Mouse (Mus musculus): ENCODE measurements around the gene Arid3a. TPM values are rescaled to one million over a fixed set of nuclear protein-coding genes. Genes with fewer than 3 reads are reported as not detected.

Gene Arid3a
- polyA plus RNA-seq, 1 experiment from 2014 or later = 11.1 TPM

- peaks cover 92% of the 10 kb centered on the region for H3K27me3 ChIP-seq (ENCODE audit: insufficient read depth, poor library complexity, severe bottlenecking)
- WGBS = 29% methylated on average over 6 of the region's 6 CpGs
- H3K9me3 ChIP-seq = no peaks in the 10 kb centered on the region
- H3K36me3 ChIP-seq = peaks cover 82% of the 10 kb centered on the region
- peaks cover 99% of the 10 kb centered on the region for H3K4me1 ChIP-seq (replicated peaks)
- H3K4me3 ChIP-seq = peak overlapping the region; percentile 29; the same call in 1 of the 2 replicates
- peak overlapping the region; percentile 81 for H3K27ac ChIP-seq
- no peak for DNase-seq (ENCODE audit: low spot score)
Observed at GRCm38 (mm10) chr10:79933861-79934260, 7.0 kb downstream of the Arid3a start.

DNA sequence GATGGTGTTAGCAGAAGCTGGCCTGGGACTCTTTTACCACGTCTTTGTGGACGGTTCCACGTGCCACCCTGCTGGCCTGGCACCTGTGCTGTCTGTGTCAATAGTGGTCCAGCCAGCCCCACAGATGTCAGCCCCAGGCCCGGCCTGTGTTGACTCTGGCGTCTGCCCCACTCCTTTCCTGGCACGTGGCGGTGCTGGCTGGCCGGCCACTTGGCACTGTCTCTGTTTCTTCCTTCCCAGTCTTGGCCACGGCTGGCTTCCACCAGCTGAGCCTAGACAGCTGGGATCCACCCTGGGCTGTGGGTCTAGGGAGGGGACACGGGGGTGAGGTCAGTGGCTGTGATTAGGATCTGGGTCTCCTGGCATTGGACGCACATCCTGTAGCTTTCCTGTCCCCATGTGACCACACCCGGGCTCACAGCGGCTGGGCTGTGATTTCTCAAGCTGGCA is 7.5 kb downstream of the Arid3a start:
- no peaks in the 10 kb centered on the region for H3K9me3 ChIP-seq
- H3K4me1 ChIP-seq (replicated peaks) = peaks cover 99% of the 10 kb centered on the region
- DNase-seq (ENCODE audit: low spot score) = no peak
- H3K27me3 ChIP-seq (ENCODE audit: insufficient read depth, poor library complexity, severe bottlenecking) = peaks cover 96% of the 10 kb centered on the region
- H3K27ac ChIP-seq = peak overlapping the region; percentile 81
- H3K36me3 ChIP-seq = peaks cover 86% of the 10 kb centered on the region
- peak overlapping the region; percentile 29; the same call in 1 of the 2 replicates for H3K4me3 ChIP-seq
- 71% methylated on average over 13 of the region's 13 CpGs for WGBS

DNA sequence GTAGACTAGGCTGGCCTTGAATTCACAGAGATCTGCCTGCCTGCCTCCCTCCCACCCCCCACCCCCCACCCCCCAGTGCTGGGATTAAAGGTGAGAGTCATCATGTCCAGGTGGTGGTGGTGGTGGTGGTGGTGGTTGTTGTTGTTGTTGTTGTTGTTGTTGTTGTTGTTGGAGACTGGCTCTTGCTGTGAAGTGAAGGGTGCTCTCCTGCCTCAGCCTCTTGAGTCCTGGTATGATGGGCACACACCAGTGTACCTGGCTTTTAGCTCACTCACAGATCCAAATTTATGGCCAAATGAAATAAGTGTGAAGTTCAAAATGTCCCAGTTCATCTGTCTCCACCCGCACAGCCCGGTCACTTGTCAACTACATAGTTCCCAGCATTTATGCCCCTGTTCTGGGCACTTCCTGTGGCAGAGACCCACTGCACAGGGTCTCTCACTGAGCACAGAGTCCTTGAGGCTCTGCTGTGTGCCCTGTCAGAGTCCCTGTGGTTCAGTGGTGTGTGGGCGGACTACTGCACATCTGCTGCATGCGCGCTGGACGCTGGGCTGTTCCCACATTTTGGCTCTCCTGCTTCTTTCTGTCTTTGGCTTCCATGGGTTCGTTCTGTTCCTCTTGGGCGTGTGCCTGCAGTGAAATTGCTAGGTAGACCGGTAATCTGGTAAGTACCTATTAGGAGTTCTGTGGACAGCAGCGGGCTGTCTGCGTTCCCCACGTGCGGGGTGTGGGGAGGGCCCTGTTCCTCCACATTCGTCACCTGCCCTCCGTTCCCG is 8.1 kb downstream of the Arid3a start:
- H3K27me3 ChIP-seq (ENCODE audit: insufficient read depth, poor library complexity, severe bottlenecking) = peaks cover 98% of the 10 kb centered on the region
- H3K4me1 ChIP-seq (replicated peaks) = peaks cover 98% of the 10 kb centered on the region
- peak overlapping the region; percentile 81 for H3K27ac ChIP-seq
- H3K4me3 ChIP-seq = no peak overlapping the region; the same call in 1 of the 2 replicates
- no peaks in the 10 kb centered on the region for H3K9me3 ChIP-seq
- no peak for DNase-seq (ENCODE audit: low spot score)
- WGBS = 91% methylated on average over 16 of the region's 16 CpGs
- peaks cover 90% of the 10 kb centered on the region for H3K36me3 ChIP-seq

DNA sequence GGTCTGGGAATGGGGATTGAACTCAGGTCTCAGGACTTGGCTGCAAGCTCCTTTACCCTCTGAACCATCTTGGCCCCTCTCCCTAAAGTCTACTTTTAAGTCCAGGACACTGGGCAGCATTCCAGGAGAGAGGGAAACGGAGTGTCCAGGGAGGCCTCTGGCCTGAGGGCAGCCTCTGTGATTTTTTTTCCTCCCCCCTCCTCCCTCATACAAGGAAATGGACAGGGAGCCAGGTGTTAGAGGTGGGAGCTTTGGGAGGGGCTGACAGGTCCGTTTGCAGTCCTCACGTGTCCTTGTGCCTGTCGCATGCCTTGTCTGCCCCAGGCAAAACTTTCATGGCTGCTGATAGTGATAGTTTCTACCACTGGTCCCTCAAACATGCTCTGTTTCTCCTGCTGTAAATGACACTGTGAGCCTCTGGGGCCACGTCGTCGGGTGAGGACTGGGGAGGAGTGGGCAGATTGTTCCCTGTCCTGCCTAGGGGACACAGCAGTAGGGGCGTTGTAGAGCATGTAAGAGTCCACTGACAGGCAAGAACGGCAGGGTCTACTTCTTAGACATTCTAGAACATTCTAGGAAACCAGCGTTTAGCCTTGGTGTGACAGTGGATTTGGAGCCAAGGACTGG is 9.6 kb downstream of the Arid3a start:
- no peak overlapping the region for H3K4me3 ChIP-seq
- no peak overlapping the region; the same call in 1 of the 2 replicates for H3K27ac ChIP-seq
- H3K27me3 ChIP-seq (ENCODE audit: insufficient read depth, poor library complexity, severe bottlenecking) = peaks cover 98% of the 10 kb centered on the region
- peaks cover 95% of the 10 kb centered on the region for H3K4me1 ChIP-seq (replicated peaks)
- H3K9me3 ChIP-seq = no peaks in the 10 kb centered on the region
- no peak for DNase-seq (ENCODE audit: low spot score)
- peaks cover 86% of the 10 kb centered on the region for H3K36me3 ChIP-seq
- WGBS = 78% methylated on average over 10 of the region's 10 CpGs

DNA sequence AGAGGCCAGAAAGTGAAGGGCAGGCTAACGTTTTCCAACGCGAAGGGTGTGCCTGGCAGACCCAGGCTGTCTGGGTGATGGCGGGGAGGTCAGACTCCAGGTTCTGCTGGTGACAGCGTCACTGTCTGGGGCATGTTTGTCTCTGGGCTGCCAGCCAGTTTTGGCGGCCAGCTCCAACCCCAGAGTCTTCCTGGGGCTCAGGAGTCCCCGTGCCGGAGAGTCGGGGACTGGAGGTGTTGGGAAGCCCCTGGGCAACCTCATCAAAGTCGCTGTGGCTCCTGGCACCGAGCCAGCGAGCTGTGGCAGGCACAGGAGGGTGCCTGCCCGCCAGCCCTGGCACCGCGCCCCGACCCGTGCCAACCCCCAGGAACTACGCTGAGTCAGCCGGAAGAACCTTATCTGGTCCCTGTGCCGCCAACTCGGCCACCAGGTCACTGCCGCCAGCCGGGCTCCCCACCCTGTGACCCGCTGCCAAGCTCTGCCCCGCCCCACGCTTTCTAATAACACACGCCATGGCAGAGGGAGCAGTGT is 10.1 kb downstream of the Arid3a start:
- Histone ChIP-seq H3K4me1 (replicated peaks) (peaks cover 89% of the 10 kb centered on the region), H3K4me3 (peak overlapping the region; percentile 6; the same call in 1 of the 2 replicates), H3K36me3 (peaks cover 86% of the 10 kb centered on the region), H3K9me3 (no peaks in the 10 kb centered on the region), H3K27me3 (ENCODE audit: insufficient read depth, poor library complexity, severe bottlenecking) (peaks cover 96% of the 10 kb centered on the region), H3K27ac (no peak overlapping the region; the same call in 1 of the 2 replicates)
- 86% methylated on average over 27 of the region's 27 CpGs for WGBS
- no peak for DNase-seq (ENCODE audit: low spot score)

- DNase-seq (ENCODE audit: low spot score) = no peak
- Histone ChIP-seq H3K27me3 (ENCODE audit: insufficient read depth, poor library complexity, severe bottlenecking) (peaks cover 93% of the 10 kb centered on the region), H3K27ac (peak overlapping the region; percentile 56; the same call in 1 of the 2 replicates), H3K36me3 (peaks cover 80% of the 10 kb centered on the region), H3K4me1 (replicated peaks) (peaks cover 80% of the 10 kb centered on the region), H3K9me3 (no peaks in the 10 kb centered on the region), H3K4me3 (peak overlapping the region; percentile 16; the same call in 1 of the 2 replicates)
- WGBS = 37% methylated on average over 11 of the region's 11 CpGs
Observed at GRCm38 (mm10) chr10:79937775-79938526, 11.1 kb downstream of the Arid3a start.

- peaks cover 80% of the 10 kb centered on the region for H3K4me1 ChIP-seq (replicated peaks)
- no peaks in the 10 kb centered on the region for H3K9me3 ChIP-seq
- H3K27ac ChIP-seq = no peak overlapping the region
- H3K4me3 ChIP-seq = no peak overlapping the region
- 71% methylated on average over 7 of the region's 7 CpGs for WGBS
- H3K27me3 ChIP-seq (ENCODE audit: insufficient read depth, poor library complexity, severe bottlenecking) = peaks cover 91% of the 10 kb centered on the region
- DNase-seq (ENCODE audit: low spot score) = no peak
- H3K36me3 ChIP-seq = peaks cover 55% of the 10 kb centered on the region
Observed at GRCm38 (mm10) chr10:79940749-79941148, 13.9 kb downstream of the Arid3a start.

GRCm38 (mm10) chr10:79942988-79943387 is 16.1 kb downstream of the Arid3a start:
- peaks cover 49% of the 10 kb centered on the region for H3K36me3 ChIP-seq
- H3K27me3 ChIP-seq (ENCODE audit: insufficient read depth, poor library complexity, severe bottlenecking) = peaks cover 79% of the 10 kb centered on the region
- H3K9me3 ChIP-seq = no peaks in the 10 kb centered on the region
- peaks cover 79% of the 10 kb centered on the region for H3K4me1 ChIP-seq (replicated peaks)
- no peak overlapping the region for H3K4me3 ChIP-seq
- H3K27ac ChIP-seq = peak overlapping the region; percentile 85; the same call in 1 of the 2 replicates
- 82% methylated on average over 1 of the region's 1 CpGs for WGBS
- DNase-seq (ENCODE audit: low spot score) = no peak

DNA sequence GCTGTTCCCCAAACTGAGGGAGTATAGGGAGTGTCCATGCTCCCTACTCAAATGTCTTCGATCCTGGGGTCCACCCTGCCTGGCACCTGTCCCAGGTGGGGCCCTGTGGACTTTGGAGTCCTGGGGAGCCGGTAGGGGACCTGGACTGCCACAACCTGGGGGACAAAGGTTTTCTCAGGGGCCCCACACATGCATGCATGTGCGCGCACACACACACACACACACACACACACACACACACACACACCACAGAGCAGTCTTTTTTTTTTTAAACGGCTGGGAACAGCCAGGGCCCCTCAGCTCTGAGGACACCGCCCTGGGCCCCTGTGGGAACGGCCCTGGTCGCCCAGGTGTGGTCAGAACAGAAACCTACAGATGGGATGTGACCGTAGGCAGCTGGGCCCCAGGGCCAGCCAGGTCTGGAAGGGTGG is 16.6 kb downstream of the Arid3a start:
- peaks cover 47% of the 10 kb centered on the region for H3K36me3 ChIP-seq
- no peaks in the 10 kb centered on the region for H3K9me3 ChIP-seq
- 82% methylated on average over 9 of the region's 9 CpGs for WGBS
- H3K27me3 ChIP-seq (ENCODE audit: insufficient read depth, poor library complexity, severe bottlenecking) = peaks cover 77% of the 10 kb centered on the region
- H3K4me3 ChIP-seq = no peak overlapping the region
- peaks cover 74% of the 10 kb centered on the region for H3K4me1 ChIP-seq (replicated peaks)
- DNase-seq (ENCODE audit: low spot score) = no peak
- H3K27ac ChIP-seq = peak overlapping the region; percentile 85; the same call in 1 of the 2 replicates

DNA sequence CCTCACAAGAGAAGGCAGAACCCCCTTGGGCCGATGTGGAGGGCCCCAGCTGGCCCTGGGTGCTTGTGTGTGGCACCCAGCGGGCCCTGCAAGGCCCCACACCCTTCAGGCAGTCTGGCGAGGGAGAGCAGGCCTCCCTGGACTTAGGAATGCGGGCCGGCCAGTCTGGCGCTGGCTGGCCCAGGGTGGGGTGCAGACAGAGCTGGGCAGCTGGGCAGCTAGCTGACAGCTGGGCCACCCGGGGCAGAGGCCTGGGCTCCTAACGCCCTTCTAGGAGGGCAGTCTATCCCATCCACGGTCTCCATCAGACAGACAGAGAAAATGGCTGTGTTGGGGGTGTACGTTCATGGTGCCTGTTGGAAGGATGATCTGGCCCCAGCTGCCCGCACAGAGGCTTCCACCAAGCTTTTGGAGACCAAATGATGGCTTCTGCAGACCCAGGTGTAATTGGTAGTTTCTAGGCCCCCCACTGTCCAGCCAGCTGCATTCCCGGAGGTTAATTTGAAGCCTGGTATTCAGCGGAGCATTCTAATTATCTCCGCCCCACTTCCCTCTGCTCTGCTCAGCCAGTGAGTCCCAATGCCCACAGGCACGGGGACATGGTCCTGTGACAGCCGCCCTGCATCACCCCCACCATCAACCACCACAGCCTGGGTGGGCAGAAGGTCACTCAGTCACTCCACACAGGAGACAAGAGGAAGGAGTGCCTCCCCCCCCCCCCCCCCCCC is 18.8 kb downstream of the Arid3a start:
- peaks cover 76% of the 10 kb centered on the region for H3K27me3 ChIP-seq (ENCODE audit: insufficient read depth, poor library complexity, severe bottlenecking)
- peaks cover 60% of the 10 kb centered on the region for H3K4me1 ChIP-seq (replicated peaks)
- H3K4me3 ChIP-seq = peak overlapping the region; percentile 26
- peaks cover 55% of the 10 kb centered on the region for H3K36me3 ChIP-seq
- H3K27ac ChIP-seq = peak overlapping the region; percentile 85
- peak; percentile 71 for DNase-seq (ENCODE audit: low spot score)
- WGBS = 20% methylated on average over 16 of the region's 16 CpGs
- no peaks in the 10 kb centered on the region for H3K9me3 ChIP-seq

- H3K27ac ChIP-seq = peak overlapping the region; percentile 85
- peaks cover 55% of the 10 kb centered on the region for H3K36me3 ChIP-seq
- WGBS = 12% methylated on average over 7 of the region's 7 CpGs
- no peak for DNase-seq (ENCODE audit: low spot score)
- peaks cover 56% of the 10 kb centered on the region for H3K4me1 ChIP-seq (replicated peaks)
- H3K4me3 ChIP-seq = peak overlapping the region; percentile 26
- H3K27me3 ChIP-seq (ENCODE audit: insufficient read depth, poor library complexity, severe bottlenecking) = peaks cover 76% of the 10 kb centered on the region
- H3K9me3 ChIP-seq = no peaks in the 10 kb centered on the region
Observed at GRCm38 (mm10) chr10:79946752-79947322, 20.0 kb downstream of the Arid3a start.
